Mouse (Mus musculus) thymus, postnatal 10 days (tissue): ENCODE results near the gene Bnipl.
"Not testable (repeated sequence)": the region's sequence is repeated elsewhere in the genome, so short reads cannot be mapped to it uniquely, and the experiment has no call there.

Source experiments
- DNase-seq, 2 experiments: peaks; one replicate each; pipeline ENCODE4 v3.0.0; 2021; ENCODE audit warnings: low spot score in 2 of 2

Gene Bnipl

DNA sequence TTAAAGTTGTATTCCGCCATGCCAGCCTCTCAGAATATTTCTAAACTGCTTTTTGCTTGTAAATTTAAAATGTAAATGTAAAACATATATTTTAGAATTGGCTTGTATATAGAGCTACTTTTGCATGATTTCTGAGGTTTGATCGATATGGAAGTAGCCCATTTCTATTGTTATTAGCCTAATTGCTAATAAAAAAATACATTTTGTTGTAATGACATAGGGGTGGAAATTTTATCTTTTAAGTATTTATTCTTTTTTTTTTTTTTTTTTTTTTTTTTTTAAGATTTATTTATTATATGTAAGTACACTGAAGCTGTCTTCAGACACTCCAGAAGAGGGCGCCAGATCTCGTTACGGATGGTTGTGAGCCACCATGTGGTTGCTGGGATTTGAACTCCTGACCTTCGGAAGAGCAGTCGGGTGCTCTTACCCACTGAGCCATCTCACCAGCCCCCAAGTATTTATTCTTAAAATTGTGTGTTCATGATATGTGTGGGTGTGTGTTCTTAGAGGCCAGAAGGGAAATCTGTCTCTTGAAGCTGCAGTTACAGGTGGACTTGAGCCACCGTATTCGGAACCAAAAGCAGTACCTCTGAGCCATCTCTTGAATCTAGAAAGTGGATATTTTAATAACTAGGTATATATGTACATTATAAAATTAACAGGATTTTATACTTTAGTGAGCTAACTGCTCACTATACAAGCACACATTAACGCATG, 37.9 kb downstream of the Bnipl start:
- DNase-seq, result not testable (repeated sequence)

DNA sequence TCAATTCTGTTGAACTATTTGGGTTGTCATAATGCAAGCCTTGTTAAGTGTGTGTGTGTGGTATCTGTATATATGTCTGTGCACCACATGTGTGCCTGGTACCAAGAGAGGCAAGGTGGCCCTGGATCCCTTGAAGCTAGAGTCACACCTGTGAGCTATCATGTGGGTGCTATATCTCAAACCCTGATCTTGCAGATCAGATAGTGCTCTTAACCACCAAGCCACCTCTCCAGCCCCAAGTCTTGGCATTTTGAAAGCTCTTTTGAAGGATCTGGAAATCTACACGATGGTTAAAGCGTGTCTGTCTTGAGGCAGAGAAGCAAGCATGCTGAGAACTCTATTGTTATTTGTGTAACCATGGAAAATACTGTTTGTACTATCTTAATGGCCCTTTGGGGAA, 40.4 kb downstream of the Bnipl start:
- DNase-seq, result peak; percentile 50 to 65

DNA sequence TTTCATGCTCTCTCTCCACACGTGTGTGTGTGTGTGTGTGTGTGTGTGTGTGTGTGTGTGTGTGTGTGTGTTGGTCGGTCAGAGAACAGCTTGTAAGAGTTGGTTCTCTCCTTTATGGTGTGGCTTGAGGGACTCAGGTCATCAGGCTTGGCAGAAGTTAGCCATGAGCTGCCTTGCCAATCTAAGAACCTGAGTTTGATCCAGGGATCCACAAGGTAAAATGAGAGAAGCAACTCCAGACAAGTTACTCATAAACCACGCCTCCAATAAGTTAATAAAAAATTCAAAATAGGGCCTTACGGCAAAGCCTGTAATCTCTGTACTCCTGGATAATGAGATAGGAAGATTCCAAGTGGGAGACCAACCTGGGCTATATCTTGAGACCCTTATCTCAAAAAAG, 42.7 kb downstream of the Bnipl start:
- no peak for DNase-seq

DNA sequence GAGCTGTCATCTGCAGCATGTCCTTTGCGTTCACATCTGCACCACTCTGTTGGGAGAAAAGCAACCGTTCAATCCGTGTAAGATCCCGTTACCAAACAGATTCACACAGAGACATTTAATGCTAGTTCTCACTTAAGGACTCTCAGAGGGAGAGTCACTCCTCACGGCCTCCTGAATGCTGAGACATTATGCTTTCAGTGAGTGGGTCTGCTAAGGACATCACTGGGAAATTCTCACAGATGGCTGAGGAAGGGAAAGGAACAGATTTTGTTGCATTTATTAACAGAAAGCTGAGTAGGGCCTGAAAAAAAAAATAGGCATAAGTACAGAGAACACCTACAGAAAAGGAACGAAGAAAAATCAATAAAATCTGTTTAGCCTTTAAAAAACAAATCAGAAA, 47.1 kb downstream of the Bnipl start:
- no peak for DNase-seq

DNA sequence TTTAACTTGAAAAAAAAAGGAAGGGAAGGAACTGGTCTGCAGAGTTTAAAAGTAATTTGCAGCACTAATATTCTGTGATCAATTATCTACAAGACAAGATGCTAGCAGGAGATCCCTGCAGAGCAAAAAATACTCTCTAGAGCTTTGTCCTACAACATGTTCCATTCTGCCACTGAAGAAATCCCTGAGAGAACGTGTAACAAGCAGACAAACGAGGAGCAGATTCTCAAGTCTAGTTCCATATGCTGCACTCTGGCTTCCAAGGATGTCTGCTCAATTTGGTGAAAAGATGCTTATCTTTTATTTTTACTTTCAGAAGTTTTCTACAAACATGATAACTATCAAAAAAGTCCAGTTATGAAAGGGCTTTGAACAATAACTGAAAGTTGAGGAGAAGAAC, 50.4 kb downstream of the Bnipl start:
- DNase-seq, result no peak

DNA sequence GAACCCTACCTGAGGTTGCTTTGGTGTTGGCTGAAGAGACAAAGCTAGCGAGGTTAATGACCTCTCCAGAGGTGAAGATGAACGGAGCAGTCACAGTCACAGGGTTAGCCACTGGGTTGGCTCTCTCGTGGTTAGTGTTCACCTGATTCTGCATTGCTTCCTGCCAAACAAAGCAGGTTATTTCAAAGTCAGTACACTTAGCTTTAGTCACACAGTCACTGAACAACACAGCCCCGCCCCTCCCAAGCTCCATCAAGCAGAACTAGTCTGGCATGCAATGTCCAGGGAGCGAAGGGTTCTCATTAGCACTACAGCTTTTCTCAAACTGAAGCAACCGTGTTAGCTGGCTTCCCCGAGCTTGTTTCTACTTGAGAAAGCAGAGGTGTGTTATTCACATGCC, 50.9 kb downstream of the Bnipl start:
- no peak for DNase-seq

DNA sequence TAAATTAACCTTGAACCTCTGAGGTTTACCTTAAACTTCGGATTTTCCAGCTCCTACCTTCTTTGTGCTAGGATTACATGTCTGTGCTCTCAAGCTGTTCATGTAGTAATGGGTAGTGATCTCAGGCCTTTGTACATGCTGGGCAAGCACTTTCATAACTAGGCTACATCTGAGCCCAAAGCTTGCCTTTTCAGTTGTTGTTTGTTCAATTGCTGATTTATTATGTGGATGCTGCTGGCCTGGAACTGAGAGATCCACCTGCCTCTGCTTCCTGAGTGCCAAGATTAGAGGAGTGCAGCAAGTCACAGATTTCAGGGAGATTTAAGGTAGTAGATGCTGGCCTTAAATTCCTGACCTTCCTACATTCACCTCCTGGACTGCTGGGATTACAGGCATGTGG, 51.9 kb downstream of the Bnipl start:
- no peak for DNase-seq

DNA sequence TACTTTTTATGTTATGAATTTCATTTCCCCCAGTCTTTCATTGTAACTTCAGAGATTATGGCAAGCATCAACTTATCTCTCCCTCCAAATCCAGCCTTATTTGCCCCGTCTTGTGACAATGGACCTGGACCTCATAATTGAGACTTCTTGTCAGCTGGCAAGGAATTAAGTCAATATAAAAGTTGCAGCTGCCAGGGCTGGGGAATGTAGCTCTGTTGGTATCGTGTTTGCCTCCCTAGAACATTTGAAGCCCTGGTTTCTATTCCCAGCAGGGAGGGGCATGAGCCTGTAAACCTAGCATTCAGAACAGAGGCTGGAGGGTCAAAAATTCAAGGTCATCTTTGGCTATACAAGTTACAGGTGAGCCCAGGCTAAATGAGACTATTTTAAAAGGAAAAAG, 55.2 kb downstream of the Bnipl start:
- no peak for DNase-seq

DNA sequence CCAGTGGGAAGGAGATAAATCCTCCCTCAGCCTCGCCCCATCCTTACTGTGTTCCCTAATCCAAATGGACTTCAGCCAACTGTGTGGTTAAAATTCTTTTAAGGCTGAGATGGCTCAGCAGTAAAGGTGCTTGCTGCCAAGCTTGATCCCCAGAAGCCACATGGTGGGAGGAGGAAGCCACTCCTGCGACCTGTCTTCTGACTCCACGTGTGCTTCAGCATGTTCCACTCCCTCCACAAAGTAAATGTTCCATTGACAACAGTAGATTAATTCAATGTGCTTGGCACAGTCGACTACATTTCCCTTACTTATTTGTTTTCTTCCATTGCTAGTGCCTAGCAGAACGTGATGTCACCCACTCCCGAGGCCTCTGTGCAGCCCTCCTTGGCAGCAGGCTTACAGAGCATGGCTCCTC, 56.3 kb downstream of the Bnipl start:
- DNase-seq, result no peak
